Mouse (Mus musculus) heart, embryonic 14.5 days (tissue): Measurements from ENCODE around the gene Col26a1. TPM values are rescaled to one million over a fixed set of nuclear protein-coding genes. Genes with fewer than 3 reads are reported as not detected.
A peak's percentile ranks its signal among the peaks of the same experiment; 100 is the strongest.

Experiments
- ATAC-seq: fragments of 200-750 bp; cut with Nextera tagmentation; 2 replicates; pipeline ENCODE4 v1.8.0; 2017; ENCODE audit warnings: low read depth, moderate TSS enrichment; ENCODE audit not compliant: insufficient number of reproducible peaks, insufficient read depth, low FRiP score
- H3K27ac ChIP-seq, 2 experiments: fragments of 200-500 bp in 1 of 2; fragments of 300-500 bp in 1 of 2; sonication (generic) in 1 of 2; replicated peaks in 1 of 2; 2 replicates each; pipeline ENCODE4 v1.5.1; 2012 to 2014; ENCODE audit warnings: low read depth in 2 of 2, low read length in 2 of 2, control low read depth in 1 of 2, mild to moderate bottlenecking in 1 of 2, mixed read lengths in 1 of 2; ENCODE audit not compliant: control insufficient read depth in 1 of 2, insufficient read depth in 1 of 2
- H3K27me3 ChIP-seq: fragments of 300-500 bp; sonication (generic); 2 replicates; pipeline ENCODE4 v1.6.1; 2014; ENCODE audit warnings: mild to moderate bottlenecking, low read length, control low read depth; ENCODE audit not compliant: control insufficient read depth, insufficient read depth
- H3K36me3 ChIP-seq: fragments of 300-500 bp; sonication (generic); 2 replicates; pipeline ENCODE4 v1.6.1; 2014; ENCODE audit warnings: mild to moderate bottlenecking, control low read depth, low read length, mixed read lengths; ENCODE audit not compliant: control insufficient read depth, insufficient read depth
- H3K4me1 ChIP-seq, 2 experiments: fragments of 200-500 bp in 1 of 2; fragments of 300-500 bp in 1 of 2; sonication (generic) in 1 of 2; 2 replicates each; pipeline ENCODE4 v1.6.1; 2012 to 2014; ENCODE audit warnings: low read length in 2 of 2, control low read depth in 1 of 2, mixed read lengths in 1 of 2; ENCODE audit not compliant: control insufficient read depth in 2 of 2, insufficient read depth in 2 of 2
- H3K4me2 ChIP-seq: fragments of 300-500 bp; sonication (generic); 2 replicates; pipeline ENCODE4 v1.6.1; 2014; ENCODE audit warnings: mild to moderate bottlenecking, low read length
- H3K4me3 ChIP-seq, 2 experiments: fragments of 200-500 bp in 1 of 2; fragments of 300-500 bp in 1 of 2; sonication (generic) in 1 of 2; 2 replicates each; pipeline ENCODE4 v1.5.1; 2012 to 2014; ENCODE audit warnings: low read length in 2 of 2, mild to moderate bottlenecking in 2 of 2, control low read depth in 1 of 2, low read depth in 1 of 2, moderate library complexity in 1 of 2; ENCODE audit not compliant: control insufficient read depth in 1 of 2, insufficient read depth in 1 of 2
- H3K9ac ChIP-seq: fragments of 300-500 bp; sonication (generic); 2 replicates; pipeline ENCODE4 v1.6.1; 2014; ENCODE audit warnings: mild to moderate bottlenecking, low read length
- H3K9me3 ChIP-seq: fragments of 300-500 bp; sonication (generic); 2 replicates; pipeline ENCODE4 v1.6.1; 2016; ENCODE audit warnings: low read length, control low read depth; ENCODE audit not compliant: control insufficient read depth
- WGBS: fragments of 180-500 bp; shearing (Covaris S2); extraction: QIAGEN DNeasy Blood & Tissue Kit; methylation state at CpG from one replicate; pipeline ENCODE4 v1.1.7; 2014; 5-methylcytosine and 5-hydroxymethylcytosine counted together
- polyA plus RNA-seq: library from polyadenylated mRNA; unstranded; fragments of >200 nt; fragmentation: Nextera tagmentation; extraction: Ambion mirVana; gene quantifications from 2 replicates; pipeline ENCODE4 v1.2.1, GENCODE M21; 2014

Gene Col26a1
- polyA plus RNA-seq, 1 experiment from 2014 or later: 14.2 TPM

DNA sequence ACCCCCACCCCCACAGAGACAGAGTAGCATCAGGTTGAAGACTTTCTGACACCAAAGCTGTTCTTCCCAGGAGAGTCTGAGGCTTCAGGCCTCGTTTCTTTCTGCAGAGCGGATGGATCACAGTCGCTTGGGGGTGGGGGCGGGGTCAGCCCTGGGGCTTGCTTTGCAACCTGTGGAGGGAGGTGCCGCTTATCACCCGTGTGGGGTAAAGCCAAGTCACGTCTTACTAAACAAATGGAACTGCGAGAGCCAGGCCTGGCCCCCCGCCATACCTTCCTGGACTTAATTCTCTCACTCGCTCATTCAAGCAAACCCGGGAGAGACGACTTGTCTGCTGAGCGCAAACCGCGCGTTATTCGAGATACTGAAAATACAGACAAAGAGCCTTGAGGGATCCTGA lies 80.3 kb downstream of the Col26a1 start:
- Histone ChIP-seq H3K9me3 (no peaks in the 10 kb centered on the region), H3K4me3 (peak overlapping the region; percentile 7 to 10; a peak in 2 of 4 replicates), H3K4me2 (peak overlapping the region; percentile 45), H3K27ac (peak overlapping the region in 1 of 2 experiments; percentile 14; a peak in 1 of 4 replicates), H3K4me1 (peaks cover 15 to 22% of the 10 kb centered on the region in 2 experiments; a peak in 3 of 4 replicates), H3K36me3 (no peaks in the 10 kb centered on the region), H3K9ac (peak overlapping the region; percentile 23; the same call in 1 of the 2 replicates), H3K27me3 (no peaks in the 10 kb centered on the region)
- WGBS: 10% methylated on average over 17 of the region's 17 CpGs
- no peak for ATAC-seq

DNA sequence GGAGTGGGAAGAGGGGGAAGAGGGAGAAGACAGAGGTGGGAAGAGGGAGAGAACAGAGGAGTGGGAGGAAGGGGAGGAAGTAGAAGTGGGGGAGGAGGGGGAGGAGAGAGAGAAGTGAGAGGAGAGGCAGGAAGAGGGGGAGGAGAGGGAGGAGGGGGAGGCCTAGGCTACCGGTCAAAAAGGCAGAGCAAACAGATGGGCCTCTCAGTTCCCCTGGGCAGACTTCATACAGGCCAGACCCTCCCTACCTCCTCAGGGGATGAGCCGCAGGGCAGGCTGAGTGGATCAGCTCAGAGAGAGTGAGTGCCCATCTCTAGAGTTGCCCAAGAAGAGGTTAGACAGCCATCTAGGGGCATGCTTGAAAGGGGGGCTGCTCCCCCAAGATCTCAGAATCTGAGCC lies 86.1 kb downstream of the Col26a1 start:
- Histone ChIP-seq H3K27me3 (no peaks in the 10 kb centered on the region), H3K27ac (no peak overlapping the region), H3K4me2 (no peak overlapping the region), H3K9ac (no peak overlapping the region), H3K36me3 (no peaks in the 10 kb centered on the region), H3K4me3 (no peak overlapping the region), H3K4me1 (peaks cover 2 to 5% of the 10 kb centered on the region in 2 experiments; a peak in 1 of 4 replicates), H3K9me3 (no peaks in the 10 kb centered on the region)
- ATAC-seq: no peak
- WGBS: 27% methylated on average over 2 of the region's 2 CpGs

DNA sequence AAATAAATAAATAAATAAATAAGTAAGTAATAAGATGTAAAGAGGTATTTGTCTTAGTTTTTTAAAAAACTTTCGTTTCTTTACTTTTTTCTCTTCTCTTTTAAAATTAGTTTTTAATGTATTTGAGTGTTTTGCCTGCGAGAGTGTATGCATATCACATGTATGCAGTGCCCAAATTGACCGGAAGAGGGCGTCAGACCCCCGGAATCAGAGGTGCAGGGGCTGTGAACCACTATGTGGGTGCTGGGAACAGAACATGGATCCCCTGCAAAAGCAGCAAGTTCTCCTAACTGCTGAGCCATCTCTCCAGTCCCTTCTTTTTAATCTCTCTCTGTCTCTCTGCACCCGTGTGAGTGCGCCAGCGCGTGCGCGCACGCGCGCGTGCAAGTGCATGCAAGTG lies 89.2 kb downstream of the Col26a1 start:
- ATAC-seq: no peak
- Histone ChIP-seq H3K9me3 (no peaks in the 10 kb centered on the region), H3K27me3 (no peaks in the 10 kb centered on the region), H3K4me1 (peaks cover 2 to 5% of the 10 kb centered on the region in 2 experiments; a peak in 2 of 4 replicates), H3K36me3 (no peaks in the 10 kb centered on the region), H3K4me3 (no peak overlapping the region), H3K27ac (no peak overlapping the region), H3K9ac (no peak overlapping the region), H3K4me2 (no peak overlapping the region)
- 87% methylated on average over 15 of the region's 15 CpGs for WGBS

DNA sequence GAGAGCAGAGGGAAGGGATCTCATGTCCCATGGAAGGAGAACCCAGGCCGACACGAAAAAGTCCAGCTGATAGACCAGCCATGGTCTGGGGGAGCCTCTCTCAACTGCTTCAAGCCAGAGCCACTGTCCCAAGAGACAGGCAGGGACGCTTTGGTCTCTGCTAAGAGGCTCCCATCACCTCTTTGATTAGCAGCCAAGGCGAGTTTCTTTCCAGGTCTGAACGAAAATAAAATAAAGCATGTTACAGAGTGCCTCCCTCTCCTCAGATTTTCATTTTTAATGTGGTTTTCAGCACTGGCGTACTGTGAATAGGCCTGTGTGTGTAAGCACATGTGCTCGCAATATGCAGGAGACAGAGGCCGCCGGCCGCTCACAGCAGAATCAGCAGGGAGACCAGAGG lies 90.5 kb downstream of the Col26a1 start:
- Histone ChIP-seq H3K36me3 (no peaks in the 10 kb centered on the region), H3K27ac (no peak overlapping the region), H3K27me3 (no peaks in the 10 kb centered on the region), H3K4me3 (no peak overlapping the region), H3K4me1 (peaks cover 2 to 5% of the 10 kb centered on the region in 2 experiments; a peak in 2 of 4 replicates), H3K9me3 (no peaks in the 10 kb centered on the region), H3K9ac (no peak overlapping the region), H3K4me2 (no peak overlapping the region)
- no peak for ATAC-seq
- WGBS: 79% methylated on average over 10 of the region's 10 CpGs

DNA sequence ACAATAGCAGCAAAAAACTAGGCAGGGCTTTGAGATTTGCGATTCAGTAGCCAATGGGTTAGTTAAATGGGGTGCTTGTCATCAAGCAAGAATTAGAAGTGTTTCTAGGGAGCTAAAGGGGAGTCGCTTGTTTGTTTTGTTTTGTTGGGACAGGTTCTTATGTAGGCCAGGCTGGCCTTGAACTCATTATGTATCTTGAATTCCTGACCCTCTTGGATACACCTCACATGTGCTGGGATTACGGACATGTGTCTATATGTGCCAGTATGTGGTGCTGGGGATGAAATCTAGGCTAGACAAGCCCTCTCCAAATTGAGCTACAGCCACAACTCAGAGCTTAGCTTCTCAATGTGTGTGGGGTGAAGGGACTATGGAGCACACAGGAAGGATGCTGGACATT lies 91.8 kb downstream of the Col26a1 start:
- Histone ChIP-seq H3K27ac (no peak overlapping the region), H3K9me3 (no peaks in the 10 kb centered on the region), H3K27me3 (no peaks in the 10 kb centered on the region), H3K9ac (no peak overlapping the region), H3K36me3 (no peaks in the 10 kb centered on the region), H3K4me1 (peaks cover 0 to 2% of the 10 kb centered on the region in 2 experiments; a peak in 2 of 4 replicates), H3K4me2 (no peak overlapping the region), H3K4me3 (no peak overlapping the region)
- 71% methylated on average over 3 of the region's 3 CpGs for WGBS
- no peak for ATAC-seq

DNA sequence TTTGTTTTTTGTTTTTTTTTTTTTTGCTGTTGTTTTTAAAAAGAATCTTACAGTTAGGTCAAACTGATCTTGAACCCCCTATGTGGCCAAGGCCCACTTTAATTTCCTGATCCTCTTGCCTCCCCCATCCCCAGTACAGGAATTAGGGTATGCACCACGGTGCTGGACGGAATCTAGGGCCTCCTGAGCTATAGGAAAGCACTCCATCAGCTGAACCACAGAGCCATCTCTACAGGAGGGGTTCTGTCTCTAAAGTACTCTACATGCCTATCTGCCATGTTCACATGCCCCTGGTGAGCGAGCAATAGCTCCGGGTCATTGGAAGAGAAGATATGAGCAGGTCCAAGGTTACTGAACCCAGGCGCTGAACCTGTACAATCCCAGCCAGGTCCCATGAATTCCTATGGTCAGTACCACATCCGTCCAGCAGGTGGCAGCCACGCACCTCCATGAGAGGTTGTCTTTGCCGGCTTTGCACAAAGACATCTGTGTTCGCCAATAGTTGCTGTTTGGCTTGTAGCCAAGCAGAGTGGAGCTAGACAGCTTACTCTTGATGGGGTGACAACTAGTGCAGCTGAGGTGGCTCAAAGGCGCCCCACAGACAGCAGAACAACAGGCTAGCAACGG lies 92.3 kb downstream of the Col26a1 start:
- 16% methylated on average over 11 of the region's 11 CpGs for WGBS
- no peaks in the 10 kb centered on the region for H3K36me3 ChIP-seq
- H3K27ac ChIP-seq: no peak overlapping the region
- no peak overlapping the region for H3K4me2 ChIP-seq
- H3K4me1 ChIP-seq: peaks cover 0 to 2% of the 10 kb centered on the region in 2 experiments; a peak in 2 of 4 replicates
- H3K4me3 ChIP-seq: no peak overlapping the region
- H3K27me3 ChIP-seq: no peaks in the 10 kb centered on the region
- ATAC-seq: peak; percentile 54; the same call in 1 of the 2 replicates
- no peak overlapping the region for H3K9ac ChIP-seq
- no peaks in the 10 kb centered on the region for H3K9me3 ChIP-seq

DNA sequence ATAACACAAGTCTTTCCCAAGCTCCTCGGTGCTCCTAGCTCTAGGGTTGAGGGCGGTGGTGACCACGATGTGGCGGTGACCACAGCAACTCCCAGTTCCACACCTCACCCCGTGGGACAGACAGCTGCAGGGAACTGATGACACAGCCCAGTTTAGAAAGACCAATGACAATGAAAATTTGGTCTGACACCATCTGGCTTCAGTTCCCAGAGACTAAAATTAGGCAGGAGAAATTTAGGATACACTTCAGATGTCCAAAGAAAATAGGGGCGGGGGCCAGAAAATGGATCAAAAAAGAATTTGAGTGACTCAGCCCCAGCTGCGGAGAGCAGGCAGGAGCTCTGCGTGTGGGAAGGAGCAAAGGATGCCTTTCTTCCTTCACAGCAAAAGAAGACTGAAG lies 98.5 kb downstream of the Col26a1 start:
- Histone ChIP-seq H3K9me3 (no peaks in the 10 kb centered on the region), H3K4me3 (no peak overlapping the region), H3K27ac (no peak overlapping the region), H3K36me3 (no peaks in the 10 kb centered on the region), H3K9ac (no peak overlapping the region), H3K4me1 (0 out of 4 replicates have a peak, but pooled peaks cover 2 to 3% of the 10 kb centered on the region in 2 experiments), H3K4me2 (no peak overlapping the region), H3K27me3 (no peaks in the 10 kb centered on the region)
- no peak for ATAC-seq
- 78% methylated on average over 8 of the region's 8 CpGs for WGBS

DNA sequence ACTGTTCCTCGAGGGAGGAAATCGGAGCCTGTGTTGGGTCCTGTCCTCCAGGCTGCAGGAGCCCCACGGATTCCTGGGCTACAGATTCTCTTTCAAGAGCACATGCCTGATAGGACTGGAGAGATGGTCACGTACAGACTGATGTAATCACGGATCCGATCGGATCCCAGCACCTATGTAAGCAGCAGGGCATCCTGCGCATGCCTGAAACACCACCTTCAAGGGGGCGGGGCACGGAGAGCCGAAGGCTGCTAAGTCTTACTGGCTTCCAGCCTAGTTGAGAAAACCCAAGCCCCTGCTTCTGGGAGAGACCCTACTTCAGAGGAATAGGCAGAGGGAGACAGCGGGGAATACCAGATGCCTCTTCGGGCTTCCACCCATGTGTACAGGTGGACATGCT lies 100.4 kb downstream of the Col26a1 start:
- no peaks in the 10 kb centered on the region for H3K27me3 ChIP-seq
- H3K27ac ChIP-seq: no peak overlapping the region
- no peak overlapping the region for H3K4me3 ChIP-seq
- no peaks in the 10 kb centered on the region for H3K9me3 ChIP-seq
- no peak overlapping the region for H3K9ac ChIP-seq
- no peaks in the 10 kb centered on the region for H3K36me3 ChIP-seq
- H3K4me2 ChIP-seq: peak overlapping the region; percentile 29; the same call in 1 of the 2 replicates
- H3K4me1 ChIP-seq: 0 out of 4 replicates have a peak, but pooled peaks cover 2 to 3% of the 10 kb centered on the region in 2 experiments
- 52% methylated on average over 13 of the region's 13 CpGs for WGBS
- ATAC-seq: no peak
